Mouse (Mus musculus): ENCODE data around the gene Mier3. TPM values are rescaled to one million over a fixed set of nuclear protein-coding genes. Genes with fewer than 3 reads are reported as not detected.

The Mier3 gene
- polyA plus RNA-seq (2015; fragmentation: Illumina TruSeq; extraction: RNeasy Lipid Tissue Mini Kit (QIAGEN cat#74804); ENCODE audit: low read depth, low replicate concordance): 10.8 TPM

DNA sequence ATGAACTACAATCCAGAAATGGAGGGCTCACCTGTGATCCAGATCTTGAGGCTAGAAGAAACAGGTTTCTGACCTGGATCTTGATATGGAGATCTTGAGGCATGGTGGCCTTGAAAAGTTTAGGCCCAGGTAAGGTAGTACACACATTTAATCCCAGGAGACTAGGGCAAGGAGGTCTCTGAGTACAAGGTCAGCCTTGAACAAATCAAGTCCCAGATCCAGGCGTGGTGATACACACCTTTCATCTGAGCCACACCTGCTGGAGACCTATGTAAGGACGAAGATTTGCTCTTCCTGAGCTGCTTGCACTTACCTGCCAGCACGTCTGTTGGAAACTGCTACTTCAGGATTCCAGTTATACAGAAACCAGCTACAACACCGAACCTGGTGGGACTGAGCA is at the start of gene Mier3:
Mier3 (plus strand) TSS at position 301 of the 400 bp plus-strand sequence.

Other genes with a start within 250 kb of the Mier3 start
- gene Gpbp1, start 190.9 kb upstream of the Mier3 start, polyA plus RNA-seq (2015; fragmentation: Illumina TruSeq; extraction: RNeasy Lipid Tissue Mini Kit (QIAGEN cat#74804); ENCODE audit: low read depth, low replicate concordance): 82.8 TPM
- not detected for gene Gm49496, start 131.0 kb upstream of the Mier3 start, polyA plus RNA-seq (2015; fragmentation: Illumina TruSeq; extraction: RNeasy Lipid Tissue Mini Kit (QIAGEN cat#74804); ENCODE audit: low read depth, low replicate concordance)
- gene Gm10198, start 88.2 kb upstream of the Mier3 start, polyA plus RNA-seq (2015; fragmentation: Illumina TruSeq; extraction: RNeasy Lipid Tissue Mini Kit (QIAGEN cat#74804); ENCODE audit: low read depth, low replicate concordance): not detected
- 4.1 TPM for gene Map3k1, start 128.0 kb downstream of the Mier3 start, polyA plus RNA-seq (2015; fragmentation: Illumina TruSeq; extraction: RNeasy Lipid Tissue Mini Kit (QIAGEN cat#74804); ENCODE audit: low read depth, low replicate concordance)

Data from brain, adult 10 weeks (tissue).